In genomic region chr2:125449361-125449760, GRCm38 (mm10) we compare ENCODE assay signal across 23 mouse cellular contexts. TPM values are rescaled to one million over a fixed set of nuclear protein-coding genes. Genes with fewer than 3 reads are reported as not detected.
A peak's percentile ranks its signal among the peaks of the same experiment; 100 is the strongest.
DNase-seq lines count a peak whose midpoint lies in the region; ATAC-seq and TF ChIP-seq lines count a peak whose summit lies in the region.
"Had no signal": no experiment of that assay in that cellular context is flagged by ENCODE, and none has a peak within 500 bp of the region (broad histone marks: within the 10 kb centered on the region; RNA-seq: fewer than 3 reads in every experiment).

No protein-coding gene starts in this region.

- no peak overlapping the region for H3K4me2 ChIP-seq in embryonic facial prominence, embryonic 12.5 days (replicated peaks)
- no peak overlapping the region for H3K4me2 ChIP-seq in heart, embryonic 13.5 days
- no peak overlapping the region for H3K4me2 ChIP-seq in lung, embryonic 14.5 days
- no peak overlapping the region for H3K4me2 ChIP-seq in limb, embryonic 14.5 days (replicated peaks; ENCODE audit: low read depth, low read length, severe bottlenecking)
- H3K4me2 ChIP-seq: liver, embryonic 13.5 days; lung, embryonic 15.5 days; midbrain, embryonic 11.5 days had no signal

- no peak for TF ChIP-seq CTCF in lung, embryonic 14.5 days (IDR thresholded peaks at IDR 0.05; ENCODE audit: low read depth)

- no peaks in the 10 kb centered on the region for H3K27me3 ChIP-seq in embryonic facial prominence, embryonic 12.5 days
- H3K27me3 ChIP-seq in embryonic facial prominence, embryonic 10.5 days (replicated peaks; ENCODE audit: low read depth, poor library complexity, severe bottlenecking), result no peaks in the 10 kb centered on the region
- no peaks in the 10 kb centered on the region for H3K27me3 ChIP-seq in heart, embryonic 13.5 days (replicated peaks)
- H3K27me3 ChIP-seq in lung, embryonic 14.5 days (ENCODE audit: insufficient read depth, low read length), result no peaks in the 10 kb centered on the region
- H3K27me3 ChIP-seq in limb, embryonic 14.5 days (ENCODE audit: control insufficient read depth, insufficient read depth, low read length), result no peaks in the 10 kb centered on the region
- H3K27me3 ChIP-seq: liver, embryonic 13.5 days; lung, embryonic 15.5 days had no signal

- no peak for ATAC-seq in embryonic facial prominence, embryonic 12.5 days (ENCODE audit: insufficient number of reproducible peaks, insufficient read depth, low FRiP score, low TSS enrichment)
- ATAC-seq in heart, embryonic 13.5 days (ENCODE audit: extremely low read depth, insufficient number of reproducible peaks, low FRiP score, low TSS enrichment), result no peak
- ATAC-seq in lung, embryonic 14.5 days (ENCODE audit: insufficient read depth), result no peak
- ATAC-seq in limb, embryonic 14.5 days (ENCODE audit: low FRiP score, low read depth), result no peak
- ATAC-seq: forebrain, postnatal 0 days; hindbrain, postnatal 0 days; intestine, embryonic 16.5 days had no signal

- no peak overlapping the region for H3K9ac ChIP-seq in embryonic facial prominence, embryonic 12.5 days
- H3K9ac ChIP-seq in heart, embryonic 13.5 days, result no peak overlapping the region
- no peak overlapping the region for H3K9ac ChIP-seq in lung, embryonic 14.5 days
- no peak overlapping the region for H3K9ac ChIP-seq in limb, embryonic 14.5 days (ENCODE audit: low read depth, low read length, severe bottlenecking)
- H3K9ac ChIP-seq: forebrain, postnatal 0 days; liver, embryonic 13.5 days; lung, embryonic 15.5 days had no signal

- 0 out of 2 replicates have a peak overlapping the region, but pooled peaks have one; percentile 30 for H3K27ac ChIP-seq in embryonic facial prominence, embryonic 12.5 days
- no peak overlapping the region for H3K27ac ChIP-seq in embryonic facial prominence, embryonic 10.5 days (replicated peaks)
- peak overlapping the region; percentile 34; the same call in 1 of the 2 replicates for H3K27ac ChIP-seq in heart, embryonic 13.5 days (replicated peaks)
- H3K27ac ChIP-seq in lung, embryonic 14.5 days (ENCODE audit: low read depth), result peak overlapping the region; percentile 1; the same call in 1 of the 2 replicates
- H3K27ac ChIP-seq in limb, embryonic 14.5 days (replicated peaks; ENCODE audit: low read depth, low read length), result 0 out of 2 replicates have a peak overlapping the region, but pooled peaks have one; percentile 3
- H3K27ac ChIP-seq: hindbrain, postnatal 0 days; kidney, postnatal 0 days; liver, embryonic 13.5 days; lung, embryonic 15.5 days had no signal

- DNase-seq in embryonic facial prominence, embryonic 10.5 days (ENCODE audit: low spot score), result no peak
- no peak for DNase-seq in heart, adult 9 months (ENCODE audit: low spot score in 2 of 2)
- no peak for DNase-seq in lung, embryonic 14.5 days
- no peak for DNase-seq in lung, postnatal 4 days
- no peak for DNase-seq in limb, embryonic 14.5 days (ENCODE audit: low spot score)
- no peak for DNase-seq in cerebellum, postnatal 4 days (ENCODE audit: low spot score in 2 of 2)
- DNase-seq: adrenal gland, postnatal 14 days; cerebellum, adult 8-10 months; cerebellum, postnatal 36 days; forebrain, postnatal 0 days; left cerebral cortex, postnatal 4 days; liver, embryonic 13.5 days; right cerebral cortex, adult 18-20 months; right cerebral cortex, postnatal 4 days; thymus, adult 18-20 months; thymus, postnatal 36 days had no signal

- H3K9me3 ChIP-seq in embryonic facial prominence, embryonic 12.5 days, result no peaks in the 10 kb centered on the region
- H3K9me3 ChIP-seq in embryonic facial prominence, embryonic 10.5 days, result no peaks in the 10 kb centered on the region
- no peaks in the 10 kb centered on the region for H3K9me3 ChIP-seq in heart, embryonic 13.5 days
- H3K9me3 ChIP-seq in lung, embryonic 14.5 days (ENCODE audit: low read depth, low read length), result no peaks in the 10 kb centered on the region
- no peaks in the 10 kb centered on the region for H3K9me3 ChIP-seq in limb, embryonic 14.5 days (ENCODE audit: control insufficient read depth, low read length)
- H3K9me3 ChIP-seq: liver, embryonic 13.5 days; lung, embryonic 15.5 days had no signal

- 60% methylated on average over 8 of the region's 8 CpGs for WGBS in embryonic facial prominence, embryonic 12.5 days
- WGBS in embryonic facial prominence, embryonic 10.5 days, result 74% methylated on average over 8 of the region's 8 CpGs
- 66% methylated on average over 8 of the region's 8 CpGs for WGBS in heart, embryonic 13.5 days
- WGBS in lung, embryonic 14.5 days, result 55% methylated on average over 8 of the region's 8 CpGs
- 38% methylated on average over 8 of the region's 8 CpGs for WGBS in limb, embryonic 14.5 days

- no peak for TF ChIP-seq POLR2A in limb, embryonic 14.5 days (IDR thresholded peaks at IDR 0.05; ENCODE audit: borderline replicate concordance, extremely low read depth, insufficient read depth, insufficient read length)

- no peak overlapping the region for H3K4me3 ChIP-seq in embryonic facial prominence, embryonic 12.5 days
- no peak overlapping the region for H3K4me3 ChIP-seq in embryonic facial prominence, embryonic 10.5 days
- H3K4me3 ChIP-seq in heart, embryonic 13.5 days, result no peak overlapping the region
- H3K4me3 ChIP-seq in lung, embryonic 14.5 days (ENCODE audit: low read depth, low read length), result no peak overlapping the region
- H3K4me3 ChIP-seq in limb, embryonic 14.5 days (replicated peaks; ENCODE audit: low read length), result no peak overlapping the region
- H3K4me3 ChIP-seq: liver, embryonic 13.5 days; lung, embryonic 15.5 days had no signal

- no peaks in the 10 kb centered on the region for H3K36me3 ChIP-seq in embryonic facial prominence, embryonic 12.5 days
- no peaks in the 10 kb centered on the region for H3K36me3 ChIP-seq in embryonic facial prominence, embryonic 10.5 days (replicated peaks)
- H3K36me3 ChIP-seq in heart, embryonic 13.5 days, result no peaks in the 10 kb centered on the region
- H3K36me3 ChIP-seq in lung, embryonic 14.5 days (ENCODE audit: insufficient read depth), result no peaks in the 10 kb centered on the region
- no peaks in the 10 kb centered on the region for H3K36me3 ChIP-seq in limb, embryonic 14.5 days (ENCODE audit: control insufficient read depth, insufficient read depth, low read length)
- H3K36me3 ChIP-seq: liver, embryonic 13.5 days; lung, embryonic 15.5 days had no signal

- H3K4me1 ChIP-seq in embryonic facial prominence, embryonic 12.5 days, result peaks cover 22% of the 10 kb centered on the region
- H3K4me1 ChIP-seq in embryonic facial prominence, embryonic 10.5 days, result peaks cover 29% of the 10 kb centered on the region
- peaks cover 49% of the 10 kb centered on the region for H3K4me1 ChIP-seq in heart, embryonic 13.5 days
- peaks cover 3% of the 10 kb centered on the region; the same call in 1 of the 2 replicates for H3K4me1 ChIP-seq in lung, embryonic 14.5 days (ENCODE audit: insufficient read depth)
- H3K4me1 ChIP-seq in limb, embryonic 14.5 days (ENCODE audit: control insufficient read depth, insufficient read depth, low read length), result peaks cover 11% of the 10 kb centered on the region
- H3K4me1 ChIP-seq: liver, embryonic 13.5 days had no signal

RNA-seq across cellular contexts. Expression of gene Gm9913, which starts 55.5 kb away (rescaled TPM):
- polyA plus RNA-seq in embryonic facial prominence, embryonic 12.5 days (2016; fragmentation: Nextera tagmentation; extraction: Ambion mirVana), result 0.51 and 0.67 TPM in 2 replicates
- polyA plus RNA-seq in embryonic facial prominence, embryonic 10.5 days (2016; fragmentation: Nextera tagmentation; extraction: Ambion mirVana), result 0.09 and 0.20 TPM in 2 replicates
- 0.17 and 0.32 TPM in 2 replicates for polyA plus RNA-seq in heart, embryonic 13.5 days (2015; fragmentation: Nextera tagmentation; extraction: Ambion mirVana)
- polyA plus RNA-seq in lung, embryonic 14.5 days (2014; fragmentation: Nextera tagmentation; extraction: Ambion mirVana), result 0.42 and 0.68 TPM in 2 replicates
- 0.19 and 0.24 TPM in 2 replicates for polyA plus RNA-seq in limb, embryonic 14.5 days (2012; rRNA removed)
- polyA plus RNA-seq in limb, embryonic 14.5 days (2014; fragmentation: Nextera tagmentation; extraction: Ambion mirVana), result 0.40 and 0.75 TPM in 2 replicates
- polyA plus RNA-seq: liver, embryonic 13.5 days had no signal

RNA-seq across cellular contexts. Expression of gene Fbn1, which starts 58.4 kb away (rescaled TPM):
- polyA plus RNA-seq in embryonic facial prominence, embryonic 12.5 days (2016; fragmentation: Nextera tagmentation; extraction: Ambion mirVana), result 24.8 and 27.1 TPM in 2 replicates
- 6.8 and 8.1 TPM in 2 replicates for polyA plus RNA-seq in embryonic facial prominence, embryonic 10.5 days (2016; fragmentation: Nextera tagmentation; extraction: Ambion mirVana)
- polyA plus RNA-seq in heart, embryonic 13.5 days (2015; fragmentation: Nextera tagmentation; extraction: Ambion mirVana), result 16.8 and 19.3 TPM in 2 replicates
- 52.4 and 53.1 TPM in 2 replicates for polyA plus RNA-seq in lung, embryonic 14.5 days (2014; fragmentation: Nextera tagmentation; extraction: Ambion mirVana)
- polyA plus RNA-seq in limb, embryonic 14.5 days (2012; rRNA removed), result 29.5 and 31.4 TPM in 2 replicates
- polyA plus RNA-seq in limb, embryonic 14.5 days (2014; fragmentation: Nextera tagmentation; extraction: Ambion mirVana), result 47.0 and 49.4 TPM in 2 replicates
